Mouse (Mus musculus) B cell, adult 2 months (primary cell): ENCODE data around the gene Ralgapa2.

Source experiments
- DNase-seq, 2 experiments: peaks; one replicate each; pipeline ENCODE4 v3.0.0; 2022

The Ralgapa2 gene

GRCm38 (mm10) chr2:146356524-146356923, 155.6 kb downstream of the Ralgapa2 start:
- no peak for DNase-seq

GRCm38 (mm10) chr2:146350230-146350629, 161.9 kb downstream of the Ralgapa2 start:
- no peak for DNase-seq

- DNase-seq, result no peak
These were observed 164.2 kb downstream of the Ralgapa2 start for GRCm38 (mm10) chr2:146347942-146348341.

- no peak for DNase-seq
These were observed 172.1 kb downstream of the Ralgapa2 start for GRCm38 (mm10) chr2:146340090-146340489.

- DNase-seq, result no peak
These were observed 174.6 kb downstream of the Ralgapa2 start for GRCm38 (mm10) chr2:146337540-146337939.

GRCm38 (mm10) chr2:146331894-146332476, 180.2 kb downstream of the Ralgapa2 start:
- DNase-seq, result no peak

GRCm38 (mm10) chr2:146330772-146331281, 181.3 kb downstream of the Ralgapa2 start:
- no peak for DNase-seq

- no peak for DNase-seq
These were observed 182.0 kb downstream of the Ralgapa2 start for GRCm38 (mm10) chr2:146330101-146330500.

GRCm38 (mm10) chr2:146326654-146327053, 185.5 kb downstream of the Ralgapa2 start:
- no peak for DNase-seq

GRCm38 (mm10) chr2:146324907-146325715, 187.0 kb downstream of the Ralgapa2 start:
- no peak for DNase-seq

- DNase-seq, result no peak
These were observed 187.8 kb downstream of the Ralgapa2 start for GRCm38 (mm10) chr2:146324140-146324906.

- DNase-seq, result no peak
These were observed 188.6 kb downstream of the Ralgapa2 start for GRCm38 (mm10) chr2:146323528-146323927.

GRCm38 (mm10) chr2:146322770-146323169, 189.4 kb downstream of the Ralgapa2 start:
- DNase-seq, result peak; percentile 12 to 16

- no peak for DNase-seq
These were observed 190.1 kb downstream of the Ralgapa2 start for GRCm38 (mm10) chr2:146322019-146322418.

GRCm38 (mm10) chr2:146320666-146321065, 191.5 kb downstream of the Ralgapa2 start:
- no peak for DNase-seq

GRCm38 (mm10) chr2:146314751-146315150, 197.4 kb downstream of the Ralgapa2 start:
- no peak for DNase-seq

- DNase-seq, result no peak
These were observed 198.3 kb downstream of the Ralgapa2 start for GRCm38 (mm10) chr2:146313811-146314210.

GRCm38 (mm10) chr2:146310760-146311159, 201.4 kb downstream of the Ralgapa2 start:
- no peak for DNase-seq

- DNase-seq, result peak; percentile 52 to 56
These were observed 201.9 kb downstream of the Ralgapa2 start for GRCm38 (mm10) chr2:146310291-146310690.

GRCm38 (mm10) chr2:146309413-146309812, 202.7 kb downstream of the Ralgapa2 start:
- DNase-seq, result no peak

GRCm38 (mm10) chr2:146307060-146307459, 205.1 kb downstream of the Ralgapa2 start:
- no peak for DNase-seq

GRCm38 (mm10) chr2:146302094-146302699, 209.9 kb downstream of the Ralgapa2 start:
- no peak for DNase-seq

GRCm38 (mm10) chr2:146300500-146301020, 211.6 kb downstream of the Ralgapa2 start:
- DNase-seq, result no peak
